Mouse (Mus musculus) limb, embryonic 11.5 days (tissue): Measurements from ENCODE around the gene Gck. TPM values are rescaled to one million over a fixed set of nuclear protein-coding genes. Genes with fewer than 3 reads are reported as not detected.
"Not testable (repeated sequence)": the region's sequence is repeated elsewhere in the genome, so short reads cannot be mapped to it uniquely, and the experiment has no call there.

ENCODE experiments used
- ATAC-seq: fragments of 200-750 bp; cut with Nextera tagmentation; 2 replicates; pipeline ENCODE4 v1.8.0; 2017; ENCODE audit warnings: low read depth; ENCODE audit not compliant: insufficient number of reproducible peaks, low FRiP score, low TSS enrichment
- DNase-seq: peaks from one replicate; pipeline ENCODE4 v3.0.0-alpha.2; 2015; ENCODE audit warnings: low spot score
- H3K27ac ChIP-seq: fragments of 300-500 bp; sonication (generic); replicated peaks from 2 replicates; pipeline ENCODE4 v1.5.1; 2014; ENCODE audit warnings: low read depth, mild to moderate bottlenecking, low read length
- H3K27me3 ChIP-seq: fragments of 300-500 bp; sonication (generic); 2 replicates; pipeline ENCODE4 v1.6.1; 2014; ENCODE audit warnings: mild to moderate bottlenecking, low read length, mixed read lengths; ENCODE audit not compliant: control insufficient read depth, insufficient read depth
- H3K36me3 ChIP-seq: fragments of 300-500 bp; sonication (generic); 2 replicates; pipeline ENCODE4 v1.6.1; 2014; ENCODE audit warnings: mild to moderate bottlenecking, low read length, moderate library complexity, mixed read lengths; ENCODE audit not compliant: control insufficient read depth, insufficient read depth
- H3K4me1 ChIP-seq: fragments of 300-500 bp; sonication (generic); 2 replicates; pipeline ENCODE4 v1.6.1; 2014; ENCODE audit warnings: low read length, mixed read lengths; ENCODE audit not compliant: control insufficient read depth, insufficient read depth
- H3K4me2 ChIP-seq: fragments of 300-500 bp; sonication (generic); 2 replicates; pipeline ENCODE4 v1.6.1; 2014; ENCODE audit warnings: low read depth, mild to moderate bottlenecking, moderate library complexity; ENCODE audit not compliant: severe bottlenecking
- H3K4me3 ChIP-seq: fragments of 300-500 bp; sonication (generic); 2 replicates; pipeline ENCODE4 v1.5.1; 2014; ENCODE audit warnings: low read depth, low read length
- H3K9ac ChIP-seq: fragments of 300-500 bp; sonication (generic); 2 replicates; pipeline ENCODE4 v1.6.1; 2014; ENCODE audit warnings: mild to moderate bottlenecking, low read length
- H3K9me3 ChIP-seq: fragments of 300-500 bp; sonication (generic); 2 replicates; pipeline ENCODE4 v1.6.1; 2016; ENCODE audit warnings: low read length; ENCODE audit not compliant: control insufficient read depth
- WGBS: fragments of 180-500 bp; shearing (Covaris S2); extraction: QIAGEN DNeasy Blood & Tissue Kit; methylation state at CpG from one replicate; pipeline ENCODE4 v1.1.7; 2014; 5-methylcytosine and 5-hydroxymethylcytosine counted together
- polyA plus RNA-seq: library from polyadenylated mRNA; unstranded; fragments of >200 nt; fragmentation: Nextera tagmentation; extraction: Ambion mirVana; gene quantifications from 2 replicates; pipeline ENCODE4 v1.2.1, GENCODE M21; 2014

Gene Gck
- polyA plus RNA-seq, 1 experiment from 2014 or later: 0.41 TPM

DNA sequence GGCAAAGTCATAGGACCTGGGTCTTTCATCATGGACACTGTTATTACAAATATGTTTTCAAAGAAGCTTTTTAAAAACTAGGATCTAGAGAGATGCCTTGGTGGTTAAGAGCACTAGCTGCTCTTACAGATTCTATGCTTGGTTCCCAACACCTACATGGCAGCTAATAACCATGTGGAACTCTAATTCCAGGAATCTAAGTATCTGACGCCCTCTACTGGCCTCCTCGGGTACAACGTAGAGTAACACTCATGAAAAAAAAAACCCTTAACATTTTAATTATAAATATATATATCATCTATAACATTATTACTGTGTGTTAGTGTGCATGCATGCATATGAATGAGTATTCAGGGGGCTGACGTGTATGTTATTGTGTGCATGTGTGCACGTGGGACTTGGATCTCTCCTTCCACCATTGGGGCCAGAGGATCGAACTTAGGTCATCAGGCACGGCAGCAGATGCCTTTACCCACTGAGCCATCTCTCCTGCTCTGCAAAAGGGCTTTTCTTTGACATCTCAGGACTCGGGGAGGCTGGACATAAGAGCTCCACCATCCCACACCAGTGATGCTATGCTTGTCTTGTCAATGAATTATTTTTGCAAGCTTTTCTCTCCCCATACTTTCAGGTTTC is 3.4 kb upstream of the Gck start:
- DNase-seq (peak; percentile 59), ATAC-seq (no peak)
- Histone ChIP-seq H3K4me1 (peaks cover 22% of the 10 kb centered on the region), H3K9ac (no peak overlapping the region), H3K27ac (no peak overlapping the region), H3K9me3 (no peaks in the 10 kb centered on the region), H3K4me3 (no peak overlapping the region), H3K36me3 (no peaks in the 10 kb centered on the region), H3K4me2 (no peak overlapping the region), H3K27me3 (no peaks in the 10 kb centered on the region)
- 33% methylated on average over 8 of the region's 8 CpGs for WGBS

DNA sequence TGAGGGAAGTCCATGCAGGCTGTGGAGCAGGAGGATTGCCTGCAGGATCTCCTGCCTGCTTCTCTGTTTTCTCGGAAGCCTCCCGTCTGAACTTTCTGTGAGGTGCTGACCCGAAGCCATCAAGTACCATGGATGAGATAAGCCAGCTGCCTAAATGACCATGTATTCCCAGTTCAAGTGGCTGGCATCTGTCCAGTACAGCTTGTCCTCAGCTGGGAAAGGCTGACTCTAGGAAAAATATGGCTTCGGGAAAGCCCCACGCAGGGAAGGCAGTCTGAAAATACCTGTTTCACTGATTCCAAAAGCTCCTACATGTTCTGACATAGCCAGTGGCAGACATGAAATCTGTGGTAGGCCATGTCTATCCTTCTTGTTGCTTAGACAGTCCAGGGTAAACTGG is 2.6 kb upstream of the Gck start:
- Histone ChIP-seq H3K27ac (no peak overlapping the region), H3K9ac (no peak overlapping the region), H3K4me3 (no peak overlapping the region), H3K36me3 (no peaks in the 10 kb centered on the region), H3K4me1 (peaks cover 22% of the 10 kb centered on the region), H3K9me3 (no peaks in the 10 kb centered on the region), H3K27me3 (no peaks in the 10 kb centered on the region), H3K4me2 (no peak overlapping the region)
- no peak for ATAC-seq
- WGBS: 89% methylated on average over 5 of the region's 5 CpGs
- no peak for DNase-seq

DNA sequence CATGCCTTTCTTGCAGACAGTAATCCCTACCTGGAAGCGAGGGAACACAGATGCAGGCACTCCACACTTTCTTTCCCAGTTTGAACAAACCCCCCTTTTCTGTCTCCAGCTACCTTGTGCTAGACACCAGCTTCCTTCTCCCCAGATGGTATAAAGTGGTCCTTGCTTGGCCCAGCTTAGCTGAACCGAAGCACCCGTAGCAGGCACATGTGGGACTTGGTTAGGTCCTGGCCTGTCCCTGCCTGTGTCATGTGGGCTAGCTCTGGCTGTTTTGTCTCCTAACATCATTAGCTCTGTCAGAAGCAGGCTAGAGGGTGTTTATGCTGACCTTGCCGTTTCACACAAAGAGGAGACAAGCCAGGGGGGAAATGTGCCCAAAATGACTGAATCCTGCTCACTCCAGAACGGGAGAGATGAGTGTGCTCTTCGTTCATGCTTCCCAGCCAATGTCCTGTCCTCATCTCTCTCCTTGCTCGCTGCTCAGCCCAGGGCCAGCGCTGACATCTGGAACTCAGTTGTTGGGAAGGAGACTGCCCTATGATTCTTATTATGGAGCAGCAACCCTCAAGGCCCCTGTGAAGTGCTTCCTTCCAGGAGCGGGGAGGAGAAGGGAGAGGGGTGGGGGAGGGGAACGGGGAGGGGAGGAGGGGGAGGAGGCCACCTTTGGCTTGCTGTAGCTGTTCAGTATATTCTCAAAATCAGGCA is 1.2 kb downstream of the Gck start:
- DNase-seq (peak; percentile 49), ATAC-seq (peak; percentile 39; the same call in 1 of the 2 replicates)
- Histone ChIP-seq H3K27me3 (no peaks in the 10 kb centered on the region), H3K4me2 (no peak overlapping the region), H3K9me3 (no peaks in the 10 kb centered on the region), H3K27ac (peak overlapping the region; percentile 25; the same call in 1 of the 2 replicates), H3K36me3 (no peaks in the 10 kb centered on the region), H3K4me3 (no peak overlapping the region), H3K4me1 (peaks cover 13% of the 10 kb centered on the region), H3K9ac (no peak overlapping the region)
- 43% methylated on average over 10 of the region's 10 CpGs for WGBS

DNA sequence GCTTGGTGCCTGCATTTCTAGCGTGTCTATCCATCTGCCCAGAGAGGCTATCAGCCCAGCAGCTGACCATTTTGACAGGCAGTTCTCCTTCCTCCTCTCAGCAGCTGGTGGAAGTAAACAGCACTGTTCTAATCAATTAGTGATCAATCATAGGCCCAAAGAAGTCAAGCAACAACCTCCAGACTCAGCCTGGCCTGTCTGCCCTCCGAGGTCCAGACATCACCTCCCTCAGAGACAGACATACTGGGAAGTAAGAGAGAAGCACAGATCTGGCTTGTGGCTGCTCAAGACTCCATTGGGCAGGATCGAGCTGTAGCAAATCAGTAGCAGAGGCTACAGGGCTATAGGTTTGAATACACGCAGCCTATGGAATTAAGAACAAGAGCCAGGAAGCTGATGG is 2.1 kb downstream of the Gck start:
- H3K27ac ChIP-seq: no peak overlapping the region
- no peak overlapping the region for H3K9ac ChIP-seq
- no peak for ATAC-seq
- WGBS: 44% methylated on average over 4 of the region's 4 CpGs
- H3K27me3 ChIP-seq: no peaks in the 10 kb centered on the region
- no peak overlapping the region for H3K4me2 ChIP-seq
- H3K4me3 ChIP-seq: no peak overlapping the region
- no peaks in the 10 kb centered on the region for H3K36me3 ChIP-seq
- H3K9me3 ChIP-seq: no peaks in the 10 kb centered on the region
- H3K4me1 ChIP-seq: peaks cover 13% of the 10 kb centered on the region
- DNase-seq: no peak

DNA sequence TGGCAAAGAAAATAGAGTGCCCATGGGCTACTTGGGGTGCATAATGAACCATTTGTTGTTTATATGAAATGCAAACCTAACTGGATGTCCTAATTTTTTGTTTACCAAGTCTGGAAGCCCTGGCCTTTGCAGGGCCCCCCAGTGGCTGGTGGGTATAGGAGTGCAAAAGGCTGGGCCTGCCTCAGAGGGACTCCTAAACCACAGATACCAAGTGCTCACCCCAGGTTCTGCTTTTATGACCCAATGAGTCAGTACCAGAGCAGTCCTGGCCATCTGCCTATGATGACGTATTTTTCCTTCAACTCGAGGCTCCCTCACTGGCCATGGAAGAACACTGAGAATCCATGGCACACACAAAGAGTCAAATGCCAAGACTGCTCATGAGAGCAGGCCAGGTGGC is 4.8 kb downstream of the Gck start:
- no peak overlapping the region for H3K9ac ChIP-seq
- no peak overlapping the region for H3K4me2 ChIP-seq
- WGBS: 84% methylated on average over 2 of the region's 2 CpGs
- H3K36me3 ChIP-seq: no peaks in the 10 kb centered on the region
- no peak for ATAC-seq
- no peaks in the 10 kb centered on the region for H3K27me3 ChIP-seq
- H3K27ac ChIP-seq: no peak overlapping the region
- H3K4me1 ChIP-seq: peaks cover 13% of the 10 kb centered on the region
- no peaks in the 10 kb centered on the region for H3K9me3 ChIP-seq
- no peak overlapping the region for H3K4me3 ChIP-seq
- DNase-seq: no peak

DNA sequence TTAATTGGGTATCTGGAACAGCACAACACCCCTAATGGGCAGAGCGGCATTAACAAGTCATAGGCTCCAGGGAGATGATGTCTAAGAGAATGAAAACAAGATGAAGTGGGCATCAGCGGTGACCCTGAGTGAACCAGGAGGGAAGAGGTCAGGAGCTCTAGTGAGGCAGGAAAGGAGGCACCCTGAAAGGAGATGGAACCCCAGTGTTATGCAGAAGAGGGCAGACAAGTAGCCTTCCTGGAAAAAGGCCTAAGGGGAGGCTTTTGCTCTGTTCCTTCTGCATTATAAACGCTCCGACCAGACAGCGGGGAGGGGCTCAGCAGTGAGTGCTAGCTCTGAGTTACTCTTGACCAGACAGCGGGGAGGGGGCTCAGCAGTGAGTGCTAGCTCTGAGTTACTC is 6.9 kb downstream of the Gck start:
- WGBS: 59% methylated on average over 6 of the region's 6 CpGs
- no peak for DNase-seq
- no peaks in the 10 kb centered on the region for H3K9me3 ChIP-seq

DNA sequence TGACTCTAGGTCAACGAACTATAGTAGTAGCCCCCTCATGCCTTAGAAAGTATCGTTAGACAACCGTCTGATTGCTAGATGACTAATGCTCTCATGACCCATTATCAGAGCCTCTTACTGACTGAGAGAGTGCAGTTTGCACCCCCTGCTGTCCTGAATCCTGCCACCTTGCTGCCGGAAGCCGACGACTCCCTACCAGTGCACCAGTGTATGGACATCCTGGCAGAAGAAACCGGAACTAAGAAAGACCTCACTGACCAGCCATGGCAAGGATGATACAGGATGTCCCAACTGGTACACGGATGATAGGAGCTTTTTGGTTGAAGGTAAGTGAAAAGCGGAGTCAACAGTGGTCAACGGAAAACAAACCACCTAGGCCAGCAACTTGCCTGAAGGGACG is 15.3 kb downstream of the Gck start:
- 93% methylated on average over 11 of the region's 11 CpGs for WGBS
- not testable (repeated sequence) for DNase-seq

More for the DNA sequence above, 6.9 kb downstream of the Gck start:
- no peak overlapping the region for H3K4me3 ChIP-seq
- no peak overlapping the region for H3K27ac ChIP-seq
- no peaks in the 10 kb centered on the region for H3K36me3 ChIP-seq
- H3K27me3 ChIP-seq: no peaks in the 10 kb centered on the region
- ATAC-seq: no peak
- no peaks in the 10 kb centered on the region for H3K4me1 ChIP-seq
- no peak overlapping the region for H3K9ac ChIP-seq
- H3K4me2 ChIP-seq: no peak overlapping the region

DNA sequence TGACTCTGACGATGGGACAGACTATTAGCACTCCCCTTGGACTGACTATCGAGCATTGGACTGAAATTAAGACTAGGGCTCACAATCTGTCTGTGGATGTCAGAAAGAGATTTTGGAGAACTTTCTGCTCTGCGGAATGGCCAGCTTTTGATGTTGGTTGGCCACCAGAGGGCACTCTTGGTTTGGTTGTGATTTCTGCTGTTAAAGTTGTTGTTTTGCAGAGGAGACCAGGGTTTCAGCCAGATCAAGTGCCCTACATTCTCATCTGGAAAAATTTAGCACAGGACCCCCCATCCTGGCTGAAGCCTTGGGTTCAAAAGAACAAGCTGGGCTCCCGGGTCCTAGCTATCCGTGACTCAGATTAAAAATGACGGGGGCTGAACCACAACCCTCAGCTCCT is 17.9 kb downstream of the Gck start:
- not testable (repeated sequence) for H3K36me3 ChIP-seq, H3K4me3 ChIP-seq, H3K27ac ChIP-seq, H3K27me3 ChIP-seq, H3K9me3 ChIP-seq, H3K9ac ChIP-seq, H3K4me1 ChIP-seq, H3K4me2 ChIP-seq, ATAC-seq
- 87% methylated on average over 6 of the region's 6 CpGs for WGBS
- peak; percentile 46 for DNase-seq

More for the DNA sequence above, 15.3 kb downstream of the Gck start:
- H3K27me3 ChIP-seq, H3K9ac ChIP-seq, H3K4me1 ChIP-seq, H3K4me2 ChIP-seq, H3K27ac ChIP-seq, H3K4me3 ChIP-seq, H3K36me3 ChIP-seq, ATAC-seq, H3K9me3 ChIP-seq: not testable (repeated sequence)
